Mouse (Mus musculus): ENCODE data around the gene Defb45. TPM values are rescaled to one million over a fixed set of nuclear protein-coding genes. Genes with fewer than 3 reads are reported as not detected.

The Defb45 gene
- polyA plus RNA-seq, 1 experiment from 2014 or later = not detected

DNA sequence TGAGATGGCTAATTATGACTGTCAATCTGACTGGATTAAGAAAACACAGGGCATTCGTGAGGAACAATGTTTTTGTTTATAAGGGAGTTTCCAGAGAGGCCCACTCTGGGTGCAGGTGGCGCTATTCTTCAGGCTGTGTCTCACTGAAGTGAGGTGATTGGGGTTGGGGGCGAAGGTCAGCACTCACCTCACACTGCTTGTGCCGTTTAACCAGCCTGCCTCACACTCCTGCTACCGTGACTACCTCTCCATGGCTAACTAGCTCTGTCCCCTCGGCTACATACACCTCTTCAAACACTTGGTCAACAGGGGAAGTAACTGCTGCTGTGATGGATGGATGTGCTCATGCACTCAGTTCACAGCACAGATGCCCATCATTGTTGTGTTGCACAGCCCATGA, 10.2 kb downstream of the Defb45 start:
- Histone ChIP-seq H3K36me3 (ENCODE audit: control insufficient read depth, insufficient read depth, low read length) (no peaks in the 10 kb centered on the region), H3K9me3 (ENCODE audit: control insufficient read depth, low read length) (no peaks in the 10 kb centered on the region), H3K4me2 (replicated peaks; ENCODE audit: low read depth, low read length) (no peak overlapping the region), H3K4me3 (ENCODE audit: low read length) (no peak overlapping the region), H3K27ac (ENCODE audit: low read depth, low read length) (no peak overlapping the region), H3K4me1 (ENCODE audit: control insufficient read depth, insufficient read depth, low read length) (0 out of 2 replicates have a peak, but pooled peaks cover 10% of the 10 kb centered on the region), H3K9ac (ENCODE audit: low read depth, low read length) (no peak overlapping the region), H3K27me3 (ENCODE audit: control insufficient read depth, insufficient read depth, low read length) (no peaks in the 10 kb centered on the region)
- 33% methylated on average over 6 of the region's 6 CpGs for WGBS
- ATAC-seq (ENCODE audit: low FRiP score, low TSS enrichment) = no peak

DNA sequence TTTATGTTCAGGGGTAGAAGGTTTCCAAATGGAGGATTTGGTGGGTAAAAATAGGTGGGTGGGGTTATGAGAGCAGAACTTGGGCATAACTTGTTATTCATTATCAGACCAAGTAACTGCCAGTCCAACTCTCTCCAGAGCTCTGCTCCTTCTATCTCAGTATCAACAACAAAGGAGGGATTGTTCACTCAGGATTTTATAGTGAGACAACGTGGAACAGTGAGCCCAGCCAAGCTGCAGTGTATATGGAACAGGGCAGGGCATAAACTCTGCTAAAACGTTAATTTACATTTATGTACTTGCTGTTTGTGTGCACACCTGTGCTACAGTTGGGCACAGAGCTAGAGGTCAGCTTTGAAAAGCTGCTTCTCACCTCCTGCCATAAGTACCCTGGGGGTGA, 10.7 kb downstream of the Defb45 start:
- Histone ChIP-seq H3K9me3 (ENCODE audit: control insufficient read depth, low read length) (no peaks in the 10 kb centered on the region), H3K4me2 (replicated peaks; ENCODE audit: low read depth, low read length) (no peak overlapping the region), H3K27me3 (ENCODE audit: control insufficient read depth, insufficient read depth, low read length) (no peaks in the 10 kb centered on the region), H3K4me3 (ENCODE audit: low read length) (no peak overlapping the region), H3K36me3 (ENCODE audit: control insufficient read depth, insufficient read depth, low read length) (no peaks in the 10 kb centered on the region), H3K9ac (ENCODE audit: low read depth, low read length) (no peak overlapping the region), H3K4me1 (ENCODE audit: control insufficient read depth, insufficient read depth, low read length) (0 out of 2 replicates have a peak, but pooled peaks cover 10% of the 10 kb centered on the region), H3K27ac (ENCODE audit: low read depth, low read length) (no peak overlapping the region)
- ATAC-seq (ENCODE audit: low FRiP score, low TSS enrichment) = no peak
- WGBS = 38% methylated on average over 2 of the region's 2 CpGs

DNA sequence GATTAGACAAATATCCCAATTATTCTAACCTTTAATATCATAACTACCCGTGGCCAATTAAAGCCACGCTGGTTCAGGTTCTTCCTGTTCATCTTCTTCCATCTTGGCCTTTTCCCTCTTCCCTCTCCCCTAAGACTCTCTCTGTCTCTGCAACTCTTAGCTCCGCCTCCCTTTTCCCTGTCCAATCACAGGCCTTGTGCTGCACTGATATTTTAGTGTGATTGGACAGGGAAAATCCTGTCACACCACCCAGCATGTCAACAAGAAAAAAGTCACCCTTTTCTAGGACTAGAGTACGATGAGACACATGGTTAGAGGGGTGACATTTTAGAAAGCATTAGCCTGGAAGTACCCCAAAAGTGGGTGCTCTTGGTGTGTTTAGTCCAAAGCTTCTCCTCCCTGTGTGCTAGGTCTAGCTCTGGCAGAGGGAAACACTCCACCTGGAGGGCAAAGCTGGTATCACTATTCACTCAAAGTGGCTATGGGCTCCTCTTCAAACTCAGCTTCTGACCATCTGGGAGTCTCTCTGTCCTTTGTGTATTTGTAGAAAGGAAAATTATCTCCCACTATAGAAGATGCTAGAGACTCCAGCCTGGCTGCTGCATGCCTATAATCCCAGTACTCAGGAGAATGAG, 12.2 kb downstream of the Defb45 start:
- H3K4me2 ChIP-seq (replicated peaks; ENCODE audit: low read depth, low read length) = no peak overlapping the region
- H3K4me1 ChIP-seq (ENCODE audit: control insufficient read depth, insufficient read depth, low read length) = 0 out of 2 replicates have a peak, but pooled peaks cover 10% of the 10 kb centered on the region
- no peak overlapping the region for H3K9ac ChIP-seq (ENCODE audit: low read depth, low read length)
- H3K27ac ChIP-seq (ENCODE audit: low read depth, low read length) = no peak overlapping the region
- H3K4me3 ChIP-seq (ENCODE audit: low read length) = no peak overlapping the region
- WGBS = 78% methylated on average over 4 of the region's 4 CpGs
- ATAC-seq (ENCODE audit: low FRiP score, low TSS enrichment) = no peak
- no peaks in the 10 kb centered on the region for H3K27me3 ChIP-seq (ENCODE audit: control insufficient read depth, insufficient read depth, low read length)
- no peaks in the 10 kb centered on the region for H3K36me3 ChIP-seq (ENCODE audit: control insufficient read depth, insufficient read depth, low read length)
- H3K9me3 ChIP-seq (ENCODE audit: control insufficient read depth, low read length) = no peaks in the 10 kb centered on the region

DNA sequence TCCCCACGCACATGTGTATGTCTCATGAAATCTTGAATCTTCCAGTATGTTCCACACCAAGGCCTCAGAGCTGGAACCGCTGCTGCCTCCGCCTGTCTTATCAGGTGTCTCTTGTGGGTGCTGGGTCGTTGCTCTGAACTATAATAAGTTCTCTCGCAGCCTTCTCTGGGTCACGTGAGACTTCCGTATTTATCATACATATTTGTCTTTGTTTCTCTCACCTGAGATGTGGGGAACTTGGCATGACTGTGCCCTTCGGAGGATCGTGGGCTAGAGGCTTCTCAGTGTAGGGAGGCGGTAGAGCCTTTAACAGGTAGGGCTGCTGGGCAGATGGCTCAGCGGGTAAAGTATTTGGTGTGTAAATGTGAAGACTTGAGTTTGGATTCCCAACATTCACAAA, 18.6 kb downstream of the Defb45 start:
- WGBS = 77% methylated on average over 11 of the region's 11 CpGs
- Histone ChIP-seq H3K4me2 (replicated peaks; ENCODE audit: low read depth, low read length) (no peak overlapping the region), H3K27ac (ENCODE audit: low read depth, low read length) (no peak overlapping the region), H3K27me3 (ENCODE audit: control insufficient read depth, insufficient read depth, low read length) (no peaks in the 10 kb centered on the region), H3K4me1 (ENCODE audit: control insufficient read depth, insufficient read depth, low read length) (no peaks in the 10 kb centered on the region), H3K36me3 (ENCODE audit: control insufficient read depth, insufficient read depth, low read length) (no peaks in the 10 kb centered on the region), H3K9me3 (ENCODE audit: control insufficient read depth, low read length) (no peaks in the 10 kb centered on the region), H3K9ac (ENCODE audit: low read depth, low read length) (no peak overlapping the region), H3K4me3 (ENCODE audit: low read length) (no peak overlapping the region)
- ATAC-seq (ENCODE audit: low FRiP score, low TSS enrichment) = no peak

DNA sequence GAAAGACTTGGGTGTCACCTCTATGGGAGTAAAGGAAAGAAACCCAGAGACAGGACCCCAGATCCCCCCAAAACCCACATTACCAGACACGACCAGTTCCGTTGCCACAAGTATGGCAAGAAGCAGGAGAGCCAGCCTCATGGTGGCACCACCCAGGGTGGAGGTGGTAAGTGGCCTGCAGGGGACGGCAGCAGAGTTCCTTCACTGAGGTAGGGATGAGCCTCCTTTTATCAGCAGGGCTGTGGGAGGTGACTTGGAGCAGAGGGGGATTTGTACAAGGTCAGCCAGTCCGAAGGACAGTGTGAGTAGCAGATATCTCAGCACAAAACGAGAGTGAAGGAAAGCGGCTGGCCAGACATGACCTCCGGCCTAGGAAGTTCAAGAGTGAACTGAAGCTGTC, 19.1 kb downstream of the Defb45 start, which contains the start of gene Defb19:
TSS of gene Defb19 (minus strand) at position 206 of the 400 bp plus-strand sequence.
- Histone ChIP-seq H3K27ac (ENCODE audit: low read depth, low read length) (no peak within 1 kb of the TSS), H3K4me2 (replicated peaks; ENCODE audit: low read depth, low read length) (no peak within 1 kb of the TSS), H3K4me3 (ENCODE audit: low read length) (no peak within 1 kb of the TSS), H3K36me3 (ENCODE audit: control insufficient read depth, insufficient read depth, low read length) (no peaks in the 10 kb centered on the region), H3K9me3 (ENCODE audit: control insufficient read depth, low read length) (no peaks in the 10 kb centered on the region), H3K27me3 (ENCODE audit: control insufficient read depth, insufficient read depth, low read length) (no peaks in the 10 kb centered on the region), H3K4me1 (ENCODE audit: control insufficient read depth, insufficient read depth, low read length) (no peaks in the 10 kb centered on the region), H3K9ac (ENCODE audit: low read depth, low read length) (no peak within 1 kb of the TSS)
- 45% methylated on average over 7 of the region's 7 CpGs for WGBS
- no peak for ATAC-seq (ENCODE audit: low FRiP score, low TSS enrichment)

DNA sequence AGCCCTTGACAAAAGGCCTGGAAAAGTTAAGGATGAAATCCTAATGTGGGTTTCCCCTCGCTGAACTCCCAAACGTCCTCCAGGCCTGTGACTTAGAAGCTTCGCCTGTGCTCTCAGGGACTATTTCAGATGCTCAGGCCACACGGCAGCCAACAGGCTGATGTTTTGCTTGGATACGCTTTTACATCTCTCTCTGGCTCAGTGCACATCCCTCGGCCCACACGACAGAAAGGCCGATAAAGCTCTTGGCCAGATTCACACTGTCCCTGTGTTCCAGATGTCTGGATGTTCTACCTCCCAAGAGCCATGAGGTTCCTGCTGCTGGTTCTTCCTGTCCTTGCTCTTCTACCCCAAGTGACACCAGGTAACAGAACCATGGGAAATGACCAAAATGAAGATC, 25.7 kb downstream of the Defb45 start:
- Histone ChIP-seq H3K27ac (ENCODE audit: low read depth, low read length) (no peak overlapping the region), H3K4me1 (ENCODE audit: control insufficient read depth, insufficient read depth, low read length) (no peaks in the 10 kb centered on the region; the same call in 1 of the 2 replicates), H3K4me3 (ENCODE audit: low read length) (no peak overlapping the region), H3K27me3 (ENCODE audit: control insufficient read depth, insufficient read depth, low read length) (no peaks in the 10 kb centered on the region), H3K36me3 (ENCODE audit: control insufficient read depth, insufficient read depth, low read length) (no peaks in the 10 kb centered on the region), H3K4me2 (replicated peaks; ENCODE audit: low read depth, low read length) (no peak overlapping the region), H3K9ac (ENCODE audit: low read depth, low read length) (no peak overlapping the region), H3K9me3 (ENCODE audit: control insufficient read depth, low read length) (no peaks in the 10 kb centered on the region)
- WGBS = 75% methylated on average over 8 of the region's 8 CpGs
- ATAC-seq (ENCODE audit: low FRiP score, low TSS enrichment) = no peak

DNA sequence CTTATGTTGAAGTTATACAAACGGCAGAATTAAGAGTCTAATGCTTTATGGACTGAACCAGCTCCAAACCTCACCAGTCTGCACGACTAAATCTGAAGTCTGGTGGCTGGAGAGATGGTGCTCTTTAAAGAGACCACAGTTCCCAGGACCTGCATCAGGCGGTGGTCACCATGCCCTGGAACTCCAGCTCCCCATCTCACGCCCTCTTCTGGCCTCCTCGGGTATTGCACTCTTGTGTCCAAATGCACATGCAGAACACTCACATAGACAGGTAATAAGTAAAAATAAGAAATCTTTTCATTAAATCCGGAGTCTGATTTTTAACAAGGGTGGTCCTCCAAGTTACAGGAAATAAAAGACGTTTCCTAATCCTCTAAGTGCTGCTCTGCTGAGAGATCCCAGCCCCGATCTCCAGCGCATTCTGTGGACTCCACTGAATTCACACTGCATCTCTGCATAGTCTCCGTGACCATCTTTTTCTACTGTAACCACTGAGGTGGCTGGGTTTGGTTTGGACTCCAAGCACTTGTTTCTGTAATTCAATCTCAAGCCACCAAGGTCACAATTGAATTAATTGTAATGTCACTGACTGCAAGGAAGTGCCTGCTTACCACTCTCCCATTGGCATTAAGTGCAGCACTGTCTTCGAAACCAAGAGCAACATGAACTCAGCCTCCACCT, 26.9 kb downstream of the Defb45 start, which contains the start of gene Defb21:
TSS of gene Defb21 (plus strand) at position 631 of the 681 bp plus-strand sequence.
- no peak within 1 kb of the TSS for H3K9ac ChIP-seq (ENCODE audit: low read depth, low read length)
- H3K4me3 ChIP-seq (ENCODE audit: low read length) = no peak within 1 kb of the TSS
- no peak for ATAC-seq (ENCODE audit: low FRiP score, low TSS enrichment)
- H3K36me3 ChIP-seq (ENCODE audit: control insufficient read depth, insufficient read depth, low read length) = no peaks in the 10 kb centered on the region
- no peak within 1 kb of the TSS for H3K4me2 ChIP-seq (replicated peaks; ENCODE audit: low read depth, low read length)
- 69% methylated on average over 11 of the region's 11 CpGs for WGBS
- no peaks in the 10 kb centered on the region; the same call in 1 of the 2 replicates for H3K4me1 ChIP-seq (ENCODE audit: control insufficient read depth, insufficient read depth, low read length)
- no peaks in the 10 kb centered on the region for H3K9me3 ChIP-seq (ENCODE audit: control insufficient read depth, low read length)
- no peaks in the 10 kb centered on the region for H3K27me3 ChIP-seq (ENCODE audit: control insufficient read depth, insufficient read depth, low read length)
- no peak within 1 kb of the TSS for H3K27ac ChIP-seq (ENCODE audit: low read depth, low read length)

- Histone ChIP-seq H3K4me3 (ENCODE audit: low read length) (no peak overlapping the region), H3K36me3 (ENCODE audit: control insufficient read depth, insufficient read depth, low read length) (no peaks in the 10 kb centered on the region), H3K4me2 (replicated peaks; ENCODE audit: low read depth, low read length) (no peak overlapping the region), H3K9ac (ENCODE audit: low read depth, low read length) (no peak overlapping the region), H3K9me3 (ENCODE audit: control insufficient read depth, low read length) (no peaks in the 10 kb centered on the region), H3K4me1 (ENCODE audit: control insufficient read depth, insufficient read depth, low read length) (no peaks in the 10 kb centered on the region; the same call in 1 of the 2 replicates), H3K27me3 (ENCODE audit: control insufficient read depth, insufficient read depth, low read length) (no peaks in the 10 kb centered on the region), H3K27ac (ENCODE audit: low read depth, low read length) (no peak overlapping the region)
- ATAC-seq (ENCODE audit: low FRiP score, low TSS enrichment) = no peak
- WGBS = 75% methylated on average over 6 of the region's 6 CpGs
Observed at GRCm38 (mm10) chr2:152570313-152570712, 28.9 kb downstream of the Defb45 start.

GRCm38 (mm10) chr2:152569881-152570280, 29.3 kb downstream of the Defb45 start:
- H3K9me3 ChIP-seq (ENCODE audit: control insufficient read depth, low read length) = no peaks in the 10 kb centered on the region
- no peak overlapping the region for H3K4me2 ChIP-seq (replicated peaks; ENCODE audit: low read depth, low read length)
- no peaks in the 10 kb centered on the region for H3K27me3 ChIP-seq (ENCODE audit: control insufficient read depth, insufficient read depth, low read length)
- H3K9ac ChIP-seq (ENCODE audit: low read depth, low read length) = no peak overlapping the region
- WGBS = 81% methylated on average over 4 of the region's 4 CpGs
- H3K4me3 ChIP-seq (ENCODE audit: low read length) = no peak overlapping the region
- H3K36me3 ChIP-seq (ENCODE audit: control insufficient read depth, insufficient read depth, low read length) = no peaks in the 10 kb centered on the region
- H3K4me1 ChIP-seq (ENCODE audit: control insufficient read depth, insufficient read depth, low read length) = no peaks in the 10 kb centered on the region; the same call in 1 of the 2 replicates
- ATAC-seq (ENCODE audit: low FRiP score, low TSS enrichment) = no peak
- H3K27ac ChIP-seq (ENCODE audit: low read depth, low read length) = no peak overlapping the region

Measured in kidney, embryonic 14.5 days (tissue).